Mouse (Mus musculus) lung, adult 2 months (tissue): ENCODE data around the gene Slc38a9.

Source experiments
- CTCF ChIP-seq: fragments of 200-500 bp; IDR thresholded peaks from 2 replicates; pipeline ENCODE4 v1.5.1; 2011; ENCODE audit warnings: mild to moderate bottlenecking, low read length, control low read depth; ENCODE audit not compliant: insufficient read depth
- POLR2A ChIP-seq: fragments of 200-500 bp; IDR thresholded peaks from 2 replicates; pipeline ENCODE4 v1.6.1; 2011; ENCODE audit warnings: low read depth, mild to moderate bottlenecking, control low read depth, low read length, borderline replicate concordance; ENCODE audit errors: extremely low read depth

DNA sequence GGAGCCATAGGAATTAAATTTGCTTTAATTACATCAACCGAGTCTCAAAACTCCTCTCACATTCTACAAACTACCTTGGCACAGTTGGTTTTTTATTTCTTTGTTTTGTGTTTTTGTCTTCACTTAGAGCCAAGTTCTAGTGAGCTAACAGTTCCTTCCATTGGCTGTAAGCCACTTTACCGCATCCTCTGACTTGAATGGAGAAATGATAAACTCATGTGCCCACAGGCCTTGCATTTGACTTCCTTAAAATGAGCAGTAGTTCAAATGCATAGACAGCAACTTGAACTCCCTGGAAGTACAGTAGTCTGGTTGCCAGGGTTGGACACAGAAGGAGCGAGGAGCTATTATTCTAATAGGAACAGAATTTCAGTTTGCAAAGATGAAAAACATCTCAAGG is 17.7 kb upstream of the Slc38a9 start:
- no peak for TF ChIP-seq POLR2A
- TF ChIP-seq CTCF = no peak
